Mouse (Mus musculus) cerebellum, adult (tissue): ENCODE results near the gene Dock6.
A peak's percentile ranks its signal among the peaks of the same experiment; 100 is the strongest.
"Not testable (repeated sequence)": the region's sequence is repeated elsewhere in the genome, so short reads cannot be mapped to it uniquely, and the experiment has no call there.

Experiments
- ATAC-seq: cut with Nextera tagmentation; 2 replicates; pipeline ENCODE4 v1.9.2; 2017; ENCODE audit warnings: mild to moderate bottlenecking, moderate library complexity, mixed read lengths; ENCODE audit not compliant: insufficient number of reproducible peaks, low FRiP score, low TSS enrichment

Dock6 gene

GRCm38 (mm10) chr9:21786906-21787305, 65.5 kb downstream of the Dock6 start:
- 0 out of 2 replicates have a peak, but pooled peaks have one; percentile 45 for ATAC-seq

- not testable (repeated sequence) for ATAC-seq
Measured at GRCm38 (mm10) chr9:21786309-21786708, 66.1 kb downstream of the Dock6 start.

DNA sequence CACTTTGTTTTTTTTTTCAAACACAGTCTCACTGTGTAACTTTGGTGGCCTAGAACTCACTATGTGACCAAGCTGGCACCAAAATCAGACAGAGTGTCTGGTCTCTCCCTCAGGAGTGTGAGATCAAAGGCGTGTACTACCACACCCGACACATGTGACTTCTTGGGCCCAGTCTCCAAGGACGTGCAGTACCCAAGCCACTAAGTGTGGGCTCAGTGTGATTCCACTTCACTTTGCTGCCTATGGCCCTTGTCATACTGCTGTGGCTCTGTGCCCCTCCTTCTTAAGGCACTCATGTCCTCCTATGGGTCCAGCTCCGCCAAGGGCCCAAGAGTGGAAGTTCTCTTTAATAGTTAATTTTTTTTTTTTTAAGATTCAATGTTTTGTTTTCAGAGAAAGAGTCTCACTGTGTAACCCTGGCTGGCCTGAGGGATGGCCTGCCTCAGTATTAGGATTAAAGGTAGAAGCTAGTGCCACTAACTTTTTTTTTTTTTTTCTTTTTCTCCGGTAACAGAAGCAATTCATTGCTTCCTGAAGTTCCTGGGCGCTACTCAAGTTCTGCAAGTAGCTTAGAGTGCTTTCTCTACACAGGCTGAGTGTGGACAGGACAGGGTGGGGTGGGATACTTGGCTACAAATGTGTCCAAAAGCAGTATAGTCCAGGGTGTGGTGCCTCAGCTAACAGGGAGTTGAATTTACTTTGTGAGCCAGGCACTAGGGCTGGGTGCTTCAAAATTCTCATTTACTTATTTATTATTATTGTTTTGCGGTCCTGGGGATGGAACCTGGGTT, 67.7 kb downstream of the Dock6 start:
- no peak for ATAC-seq

- no peak for ATAC-seq
Measured at GRCm38 (mm10) chr9:21781657-21782468, 70.6 kb downstream of the Dock6 start.

GRCm38 (mm10) chr9:21777726-21778125, 74.7 kb downstream of the Dock6 start:
- no peak for ATAC-seq

DNA sequence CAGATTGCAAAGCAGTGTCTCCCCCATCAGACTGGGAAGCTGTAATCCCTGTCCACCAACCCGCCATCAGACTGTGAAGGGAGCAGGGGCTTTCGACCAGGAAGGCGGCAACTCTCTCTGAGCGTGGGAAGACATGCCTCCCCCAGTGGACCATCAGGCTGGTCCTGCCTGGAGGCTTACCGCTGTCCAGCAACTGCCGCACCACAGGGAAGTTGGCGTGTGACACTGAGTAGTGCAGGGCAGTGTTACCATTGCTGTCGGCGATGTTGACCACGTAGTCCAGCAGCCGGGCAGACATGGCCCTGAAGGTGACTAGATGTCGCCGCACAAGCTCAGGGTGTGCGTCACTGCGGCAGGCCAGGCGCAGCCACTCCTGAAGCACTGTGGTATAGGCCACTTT, 78.1 kb downstream of the Dock6 start:
- ATAC-seq: no peak

GRCm38 (mm10) chr9:21773396-21773795, 79.0 kb downstream of the Dock6 start:
- ATAC-seq: not testable (repeated sequence)

DNA sequence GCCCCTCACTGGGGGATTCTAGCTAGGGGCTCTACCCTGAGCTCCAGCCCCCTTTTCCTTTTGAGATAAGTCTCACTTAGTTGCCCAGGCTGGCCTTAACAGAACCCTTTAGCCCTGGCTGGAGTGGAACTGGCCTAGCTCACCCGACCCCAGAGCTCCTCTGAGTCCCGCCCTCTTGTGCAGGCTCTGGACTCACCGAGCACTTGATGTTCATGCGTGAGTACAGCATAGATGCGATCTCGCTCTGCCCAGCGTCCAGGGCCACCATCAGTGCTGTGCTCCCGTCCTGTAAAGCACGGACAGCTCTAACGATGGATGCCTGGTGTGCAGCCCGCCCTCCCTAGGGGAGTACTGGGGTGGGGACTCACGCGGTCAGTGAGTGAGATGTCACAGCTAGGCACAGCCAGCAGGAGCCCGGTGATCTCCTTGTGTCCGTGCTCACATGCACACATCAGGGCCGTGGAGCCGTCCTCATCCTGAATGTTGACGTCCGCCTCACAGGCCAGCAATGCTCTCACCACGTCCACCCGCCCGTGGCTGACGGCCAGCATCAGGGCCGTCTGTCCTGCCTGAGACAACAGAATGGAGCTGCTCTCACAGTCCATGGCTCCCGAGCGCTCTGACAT, 82.8 kb downstream of the Dock6 start:
- ATAC-seq: no peak

DNA sequence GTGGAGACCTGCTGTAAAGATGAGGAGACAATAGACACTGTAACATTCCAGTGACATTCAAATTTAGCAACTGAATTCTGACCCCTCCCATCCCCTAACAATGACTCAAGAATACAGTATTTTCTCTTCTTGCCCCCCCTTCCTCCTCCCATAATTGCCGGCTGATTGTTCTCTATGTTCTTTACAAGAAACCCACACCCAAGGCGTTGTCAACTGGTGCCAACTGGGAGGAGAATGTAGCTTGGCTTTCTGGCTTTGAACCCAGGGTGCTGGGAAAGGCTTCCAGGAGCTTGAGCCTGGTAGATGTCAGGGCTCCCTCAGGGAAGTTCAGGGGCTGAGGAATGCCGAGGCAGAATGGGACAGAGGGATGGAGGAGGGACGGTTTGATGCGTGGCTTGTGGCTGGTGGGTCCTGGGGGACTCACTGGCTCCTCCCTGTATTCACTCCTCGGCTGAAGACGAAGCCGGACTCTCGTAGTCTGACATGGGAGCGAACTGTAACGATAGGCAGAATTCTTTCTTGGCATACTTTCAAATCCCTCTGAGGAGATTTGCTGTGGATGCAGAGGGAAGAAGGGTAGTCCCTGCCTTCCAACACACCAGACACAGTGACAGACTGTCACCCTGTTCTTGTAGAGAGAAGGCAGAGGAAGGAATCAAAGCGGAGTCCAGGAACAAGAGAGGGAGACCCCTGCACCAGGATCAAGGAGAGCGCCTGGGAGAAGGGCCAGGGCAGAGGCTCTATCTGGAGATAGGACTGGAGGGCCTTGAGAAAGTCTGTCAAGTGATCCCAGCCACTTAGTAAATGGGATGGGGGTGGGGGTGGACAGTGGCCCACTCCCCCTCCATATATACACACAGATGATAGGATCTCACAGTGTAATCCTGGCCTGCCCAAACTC, 83.7 kb downstream of the Dock6 start:
- peak; percentile 11; the same call in 1 of the 2 replicates for ATAC-seq

GRCm38 (mm10) chr9:21767896-21768295, 84.5 kb downstream of the Dock6 start:
- ATAC-seq: peak; percentile 82

- ATAC-seq: no peak
Measured at GRCm38 (mm10) chr9:21764084-21764999, 88.1 kb downstream of the Dock6 start.

DNA sequence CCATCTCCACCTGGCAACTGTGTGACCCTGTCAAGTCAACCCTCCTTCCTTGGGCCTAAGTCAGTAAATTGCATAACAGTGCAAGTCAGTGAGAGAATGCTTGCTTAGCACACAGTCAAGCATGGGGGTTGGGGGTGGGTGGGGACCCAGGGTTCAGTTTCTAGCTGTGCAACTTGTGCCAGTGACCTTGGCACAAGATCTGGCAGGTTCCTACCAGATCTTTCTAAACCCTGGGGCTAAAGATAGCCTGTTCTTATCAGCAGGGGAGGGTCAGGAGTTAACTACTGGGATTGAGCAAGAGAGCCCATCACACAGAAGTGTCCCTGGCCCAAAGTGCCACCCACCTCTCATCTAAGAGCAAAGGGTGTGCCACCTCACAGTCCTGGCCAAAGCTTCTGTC, 90.3 kb downstream of the Dock6 start:
- ATAC-seq: no peak

DNA sequence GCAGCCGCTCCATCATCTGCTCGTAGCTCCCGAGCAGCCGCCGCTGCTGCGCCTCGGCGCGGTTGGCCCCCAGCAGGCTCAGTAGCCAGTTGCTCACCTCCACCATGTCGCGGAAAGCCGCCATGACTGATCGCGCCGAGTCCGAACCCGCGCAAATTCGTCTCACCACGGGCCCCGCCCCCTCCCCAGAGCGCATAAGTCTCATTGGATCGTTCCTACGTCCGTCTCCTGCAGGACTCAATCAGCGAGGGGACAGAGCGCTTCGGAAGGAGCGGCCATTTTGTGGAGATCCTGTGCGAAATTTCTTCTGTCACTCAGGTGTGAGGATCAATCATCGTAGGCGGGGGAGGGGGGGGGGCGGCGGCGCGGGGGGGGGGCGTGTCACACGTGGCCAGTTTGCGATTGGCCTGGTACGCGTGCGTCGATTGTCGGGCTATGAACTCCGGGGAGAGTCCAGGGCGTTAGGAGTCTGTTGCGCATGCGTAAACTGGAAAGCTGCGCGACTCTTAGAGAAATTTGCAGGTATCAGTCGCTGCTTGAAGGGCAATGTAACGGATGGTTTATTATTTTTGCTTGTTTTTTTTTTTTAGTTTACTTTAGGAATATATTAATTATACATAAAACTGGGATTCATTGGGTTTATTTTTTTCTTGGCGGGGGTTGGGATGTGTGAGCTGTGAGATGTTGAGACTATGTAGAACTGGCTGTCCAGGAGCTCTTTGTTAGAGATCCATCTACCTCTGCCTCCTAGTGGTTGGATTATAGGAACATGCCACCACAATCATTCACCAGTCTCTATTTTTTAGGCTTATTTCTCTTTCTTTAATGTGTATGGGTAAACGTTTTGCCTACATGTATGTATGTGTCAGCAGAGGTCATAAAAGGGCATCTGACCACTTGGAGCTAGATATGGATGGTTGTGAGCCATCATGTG, 92.0 kb downstream of the Dock6 start, which contains the start of gene Spc24:
Gene Spc24, minus strand, starts transcription at position 149 of the 934 bp plus-strand sequence.
- ATAC-seq: peak; percentile 95

DNA sequence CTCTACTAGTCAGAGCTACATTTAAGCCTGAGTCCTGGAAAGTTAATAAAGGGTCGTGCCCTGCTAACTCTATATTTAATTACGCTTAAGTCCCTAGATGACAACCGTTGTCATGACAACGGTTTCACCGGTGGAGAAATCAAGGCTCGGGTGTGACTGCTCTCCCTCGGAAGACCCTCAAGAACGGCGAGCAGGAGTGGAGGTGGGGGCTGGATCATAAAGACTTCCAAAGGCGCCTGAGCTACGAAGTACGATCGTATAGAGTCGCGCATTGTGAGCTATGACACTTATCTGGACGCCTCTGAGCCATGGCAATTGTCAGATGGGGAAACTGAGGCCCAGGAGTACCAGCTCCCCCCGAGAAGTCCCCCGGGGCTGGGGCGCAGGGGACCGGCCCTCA, 92.7 kb downstream of the Dock6 start:
- 0 out of 2 replicates have a peak, but pooled peaks have one; percentile 3 for ATAC-seq

DNA sequence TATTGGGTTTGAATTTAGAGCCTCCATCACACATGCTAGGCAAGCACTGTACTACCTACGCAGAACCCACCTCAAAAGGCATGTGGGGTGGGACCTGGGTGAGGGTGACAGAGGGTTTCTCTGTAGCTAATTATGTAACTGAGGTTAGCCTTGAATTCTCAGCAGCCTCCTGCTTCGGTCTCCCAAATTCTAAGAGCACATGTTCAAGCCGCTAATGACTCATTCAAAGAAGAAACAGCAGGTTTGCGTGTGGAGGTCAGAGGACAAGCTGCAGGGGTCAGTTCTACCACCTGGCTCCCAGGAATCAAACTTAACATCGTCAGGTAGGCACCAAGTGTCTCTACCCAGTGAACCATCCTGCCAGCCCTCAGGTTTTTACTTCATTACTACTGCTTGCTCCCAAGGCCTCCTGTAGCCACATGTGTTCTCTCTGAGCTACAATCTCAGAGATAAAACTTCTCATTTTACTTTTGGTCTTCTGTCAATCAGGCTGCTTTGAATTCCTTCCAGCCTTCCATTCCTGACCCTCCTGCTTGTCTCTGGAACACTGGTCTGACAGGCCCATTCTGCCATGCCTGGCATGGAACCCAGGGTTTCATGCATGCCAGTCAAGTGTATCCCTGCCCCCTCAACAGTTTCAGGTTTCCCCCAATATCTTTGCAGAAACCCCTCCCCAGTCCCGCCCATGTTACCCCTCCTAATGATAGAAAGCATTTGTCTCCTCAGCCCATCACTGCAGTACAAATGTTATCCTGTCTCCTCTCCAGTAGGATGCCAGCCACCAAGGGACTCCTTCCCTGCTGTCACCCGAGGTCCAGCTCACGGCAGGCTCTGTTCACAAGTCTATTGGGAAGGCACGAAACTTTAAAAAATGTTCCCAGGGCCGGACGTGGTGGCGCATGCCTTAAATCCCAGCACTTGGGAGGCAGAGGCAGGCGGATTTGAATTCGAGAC, 93.6 kb downstream of the Dock6 start:
- ATAC-seq: no peak

DNA sequence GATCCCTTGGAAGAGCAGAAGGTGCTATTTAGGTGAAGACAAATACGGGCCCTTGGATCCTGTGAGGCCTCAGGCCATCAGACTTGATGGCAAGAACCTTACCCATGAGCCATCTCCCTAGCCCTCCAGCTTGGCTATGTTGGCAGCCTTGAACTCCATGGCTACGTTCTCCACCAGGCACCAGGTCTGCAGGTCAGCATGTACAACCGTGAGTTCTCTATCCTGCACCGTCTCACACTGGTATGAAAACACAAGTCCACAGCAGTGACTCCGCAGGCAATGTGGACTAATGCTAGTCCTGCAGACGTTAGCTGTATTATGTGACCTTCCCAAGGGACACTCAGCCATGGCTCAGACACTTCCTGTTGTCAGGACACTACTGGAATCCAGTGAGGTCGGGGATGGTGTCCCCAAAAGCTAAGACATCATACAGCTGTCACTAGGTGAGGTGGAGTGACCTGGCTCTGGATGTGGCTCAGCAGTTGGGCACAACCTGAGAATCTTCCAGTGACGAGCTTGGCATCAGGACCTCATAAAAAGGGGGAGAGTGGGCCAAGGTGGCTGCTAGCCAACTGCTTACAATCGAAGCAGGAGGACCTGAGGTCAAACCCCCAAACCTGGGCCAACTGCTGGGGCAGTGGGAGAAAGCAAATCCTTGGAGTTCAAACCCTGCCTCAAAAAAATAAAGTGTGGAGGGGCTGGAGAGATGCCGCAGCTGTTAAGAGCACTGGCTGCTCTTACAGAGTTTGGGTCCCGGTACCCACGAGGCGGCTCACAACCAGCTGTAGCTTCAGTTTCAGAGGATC, 97.7 kb downstream of the Dock6 start:
- ATAC-seq: no peak
